Mouse (Mus musculus) skeletal muscle tissue, adult 2 months (tissue): ENCODE data around the gene Ramac.

Experiments
- DNase-seq: peaks from one replicate; pipeline ENCODE4 v3.0.0-alpha.2; 2012; ENCODE audit warnings: low read depth, low spot score

Ramac gene

GRCm38 (mm10) chr7:81777667-81778218 lies 15.0 kb downstream of the Ramac start:
- no peak for DNase-seq

GRCm38 (mm10) chr7:81788536-81788935 lies 25.8 kb downstream of the Ramac start:
- DNase-seq = no peak

- peak; percentile 92 for DNase-seq
Observed at GRCm38 (mm10) chr7:81789095-81789757, 26.5 kb downstream of the Ramac start, which contains the start of gene 3110040N11Rik. 3110040N11Rik (minus strand) TSS chr7:81789478.

GRCm38 (mm10) chr7:81806067-81806466 lies 43.3 kb downstream of the Ramac start:
- no peak for DNase-seq
